Mouse (Mus musculus): ENCODE measurements around the gene Lztfl1. TPM values are rescaled to one million over a fixed set of nuclear protein-coding genes. Genes with fewer than 3 reads are reported as not detected.

Gene Lztfl1
- polyA plus RNA-seq, 1 experiment from 2014 or later = 40.2 TPM

DNA sequence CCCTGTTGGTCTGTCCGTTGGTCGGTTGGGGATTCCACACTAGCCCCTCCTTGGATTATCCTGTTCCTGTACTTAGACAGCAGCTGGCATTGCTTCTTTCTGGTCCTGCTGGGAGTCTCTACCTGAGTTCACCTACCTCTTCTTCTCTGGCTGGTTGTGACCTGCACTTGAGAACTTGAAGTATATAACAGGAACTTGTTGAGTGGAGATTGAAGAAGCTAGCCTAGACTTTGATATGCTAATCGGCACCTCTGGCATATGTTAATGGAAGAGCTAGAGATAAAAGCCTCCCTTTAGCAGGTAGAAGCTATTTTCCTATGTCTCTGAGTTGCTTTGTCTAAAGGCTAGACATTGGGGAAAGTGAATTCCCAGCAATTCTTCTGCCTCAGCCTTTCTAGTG, 13.8 kb upstream of the Lztfl1 start:
- no peak overlapping the region for H3K4me3 ChIP-seq
- H3K9me3 ChIP-seq (replicated peaks) = no peaks in the 10 kb centered on the region
- no peak for DNase-seq (ENCODE audit: low spot score)
- 72% methylated on average over 3 of the region's 3 CpGs for WGBS
- H3K36me3 ChIP-seq = no peaks in the 10 kb centered on the region
- no peaks in the 10 kb centered on the region for H3K4me1 ChIP-seq
- no peaks in the 10 kb centered on the region for H3K27me3 ChIP-seq (ENCODE audit: low read depth, poor library complexity, severe bottlenecking)
- H3K27ac ChIP-seq (replicated peaks) = no peak overlapping the region

DNA sequence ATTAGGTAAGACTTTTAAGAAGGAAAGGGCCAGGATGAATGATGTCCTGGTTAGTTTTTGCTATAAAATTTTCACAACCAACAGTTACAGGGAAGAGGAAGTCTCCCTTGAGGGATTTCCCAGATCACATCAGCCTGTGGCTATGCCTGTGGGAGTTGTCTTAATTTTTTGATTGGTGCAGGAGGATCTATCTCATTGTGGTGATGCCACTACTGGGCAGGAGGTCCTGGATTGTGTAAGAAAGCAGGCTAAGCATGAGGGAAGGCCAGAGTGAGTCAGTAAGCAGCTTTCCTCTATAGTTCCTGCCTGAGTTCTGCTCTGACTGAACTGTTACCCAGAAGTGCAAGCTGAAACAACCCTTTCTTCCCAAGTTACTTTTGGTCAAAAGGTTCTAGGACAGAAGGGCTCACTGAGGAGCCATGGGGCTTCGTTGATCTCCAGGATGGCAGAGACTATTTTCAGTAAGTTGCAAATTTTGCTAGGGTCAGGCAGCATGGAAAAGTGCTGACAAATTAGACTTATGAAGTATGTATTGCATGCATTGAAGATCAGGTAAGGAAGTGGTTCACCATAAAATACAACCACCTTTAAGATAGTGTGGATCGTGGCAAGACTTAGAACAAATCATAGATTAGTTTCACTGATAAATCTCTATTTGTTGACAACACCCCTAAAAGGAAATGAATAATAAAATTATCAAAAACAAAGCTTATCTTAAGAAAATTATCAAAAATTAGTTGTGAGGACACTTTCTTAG, 5.4 kb upstream of the Lztfl1 start:
- H3K4me3 ChIP-seq = no peak overlapping the region
- no peaks in the 10 kb centered on the region for H3K9me3 ChIP-seq (replicated peaks)
- H3K4me1 ChIP-seq = no peaks in the 10 kb centered on the region
- no peak overlapping the region for H3K27ac ChIP-seq (replicated peaks)
- H3K27me3 ChIP-seq (ENCODE audit: low read depth, poor library complexity, severe bottlenecking) = no peaks in the 10 kb centered on the region
- DNase-seq (ENCODE audit: low spot score) = no peak
- WGBS = 80% methylated on average over 2 of the region's 2 CpGs
- H3K36me3 ChIP-seq = no peaks in the 10 kb centered on the region

GRCm38 (mm10) chr9:123716301-123716700, 1.2 kb downstream of the Lztfl1 start:
- Histone ChIP-seq H3K4me1 (peaks cover 11% of the 10 kb centered on the region), H3K9me3 (replicated peaks) (no peaks in the 10 kb centered on the region), H3K27ac (replicated peaks) (no peak overlapping the region), H3K36me3 (peaks cover 12% of the 10 kb centered on the region), H3K27me3 (ENCODE audit: low read depth, poor library complexity, severe bottlenecking) (no peaks in the 10 kb centered on the region), H3K4me3 (peak overlapping the region; percentile 91; the same call in 1 of the 2 replicates)
- WGBS = 82% methylated on average over 3 of the region's 3 CpGs
- no peak for DNase-seq (ENCODE audit: low spot score)

DNA sequence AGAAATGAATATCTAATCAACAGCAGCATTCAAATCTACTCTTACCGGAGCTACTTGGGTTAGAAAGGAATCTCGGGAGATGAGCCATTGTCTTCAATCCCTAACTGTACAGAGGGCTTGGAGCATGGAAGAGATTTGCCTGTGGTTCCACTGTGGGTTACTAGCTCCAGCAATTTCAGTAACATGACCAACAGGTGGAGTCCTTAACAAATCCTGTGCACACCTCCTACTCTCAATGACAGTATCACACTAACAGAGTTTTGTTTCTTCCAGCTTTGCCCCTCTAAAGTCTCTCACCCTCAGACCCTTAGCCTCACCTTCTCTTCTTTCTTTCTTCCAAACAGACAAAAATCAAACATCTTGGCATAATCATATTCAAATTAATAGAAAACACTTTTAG, 4.4 kb downstream of the Lztfl1 start:
- Histone ChIP-seq H3K9me3 (replicated peaks) (no peaks in the 10 kb centered on the region), H3K4me1 (peaks cover 11% of the 10 kb centered on the region), H3K36me3 (peaks cover 43% of the 10 kb centered on the region), H3K4me3 (no peak overlapping the region), H3K27me3 (ENCODE audit: low read depth, poor library complexity, severe bottlenecking) (no peaks in the 10 kb centered on the region), H3K27ac (replicated peaks) (no peak overlapping the region)
- DNase-seq (ENCODE audit: low spot score) = no peak
- 86% methylated on average over 2 of the region's 2 CpGs for WGBS

DNA sequence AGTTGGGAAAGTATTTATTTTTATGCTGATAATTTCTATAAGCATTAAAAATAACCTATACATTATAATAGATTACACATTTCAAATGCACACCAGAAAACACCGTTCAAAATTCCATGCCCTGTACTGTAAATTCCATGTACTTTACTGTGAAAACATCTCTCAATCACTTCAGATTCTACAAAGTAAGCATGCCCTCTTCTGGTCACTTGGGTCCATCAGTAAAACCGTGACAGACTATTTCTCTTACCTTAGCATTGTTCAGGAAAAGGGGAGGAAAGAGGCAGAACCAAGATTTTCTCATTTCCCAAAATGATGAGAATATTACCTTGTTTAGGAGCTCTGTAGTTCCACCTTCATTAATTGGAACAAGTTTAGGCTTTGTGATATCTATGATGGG, 8.3 kb downstream of the Lztfl1 start:
- no peaks in the 10 kb centered on the region for H3K9me3 ChIP-seq (replicated peaks)
- DNase-seq (ENCODE audit: low spot score) = no peak
- WGBS = 49% methylated on average over 2 of the region's 2 CpGs
- H3K27ac ChIP-seq (replicated peaks) = no peak overlapping the region
- no peak overlapping the region for H3K4me3 ChIP-seq
- H3K36me3 ChIP-seq = peaks cover 66% of the 10 kb centered on the region
- no peaks in the 10 kb centered on the region for H3K4me1 ChIP-seq
- no peaks in the 10 kb centered on the region for H3K27me3 ChIP-seq (ENCODE audit: low read depth, poor library complexity, severe bottlenecking)

GRCm38 (mm10) chr9:123701822-123702221, 15.7 kb downstream of the Lztfl1 start:
- DNase-seq (ENCODE audit: low spot score) = no peak
- H3K4me3 ChIP-seq = no peak overlapping the region
- WGBS = 96% methylated on average over 5 of the region's 5 CpGs
- H3K27me3 ChIP-seq (ENCODE audit: low read depth, poor library complexity, severe bottlenecking) = no peaks in the 10 kb centered on the region
- no peaks in the 10 kb centered on the region for H3K9me3 ChIP-seq (replicated peaks)
- H3K36me3 ChIP-seq = peaks cover 49% of the 10 kb centered on the region
- no peak overlapping the region for H3K27ac ChIP-seq (replicated peaks)
- H3K4me1 ChIP-seq = no peaks in the 10 kb centered on the region

GRCm38 (mm10) chr9:123695634-123696302, 21.7 kb downstream of the Lztfl1 start:
- WGBS = 91% methylated on average over 3 of the region's 3 CpGs
- no peaks in the 10 kb centered on the region for H3K27me3 ChIP-seq (ENCODE audit: low read depth, poor library complexity, severe bottlenecking)
- DNase-seq (ENCODE audit: low spot score) = no peak
- no peak overlapping the region for H3K4me3 ChIP-seq
- H3K9me3 ChIP-seq (replicated peaks) = no peaks in the 10 kb centered on the region
- peaks cover 21% of the 10 kb centered on the region for H3K36me3 ChIP-seq
- no peaks in the 10 kb centered on the region for H3K4me1 ChIP-seq
- no peak overlapping the region for H3K27ac ChIP-seq (replicated peaks)

DNA sequence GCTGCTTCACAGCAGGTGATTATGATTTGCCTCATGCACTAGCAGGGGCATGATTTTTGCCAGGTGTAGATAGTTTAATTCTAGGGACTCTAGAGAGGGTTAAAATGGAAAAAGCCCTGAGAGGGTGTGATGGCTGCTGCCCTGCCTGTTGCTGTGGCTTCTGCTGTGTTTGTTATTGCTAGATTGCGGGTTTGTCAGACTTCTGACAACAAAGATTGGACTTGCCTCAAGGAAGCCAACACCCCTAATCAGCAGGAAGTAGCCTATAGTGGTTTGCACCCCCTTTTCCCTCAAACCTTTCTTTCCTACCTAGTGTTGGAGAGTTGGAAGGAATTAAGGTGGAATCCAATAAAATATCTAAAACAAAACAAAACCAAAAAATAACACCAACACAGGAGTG, 29.3 kb downstream of the Lztfl1 start:
- Histone ChIP-seq H3K4me3 (no peak overlapping the region), H3K9me3 (replicated peaks) (no peaks in the 10 kb centered on the region), H3K27me3 (ENCODE audit: low read depth, poor library complexity, severe bottlenecking) (peaks cover 3% of the 10 kb centered on the region; the same call in 1 of the 2 replicates), H3K4me1 (no peaks in the 10 kb centered on the region), H3K36me3 (peaks cover 4% of the 10 kb centered on the region; the same call in 1 of the 2 replicates), H3K27ac (replicated peaks) (no peak overlapping the region)
- WGBS = 67% methylated on average over 1 of the region's 1 CpGs
- DNase-seq (ENCODE audit: low spot score) = no peak

DNA sequence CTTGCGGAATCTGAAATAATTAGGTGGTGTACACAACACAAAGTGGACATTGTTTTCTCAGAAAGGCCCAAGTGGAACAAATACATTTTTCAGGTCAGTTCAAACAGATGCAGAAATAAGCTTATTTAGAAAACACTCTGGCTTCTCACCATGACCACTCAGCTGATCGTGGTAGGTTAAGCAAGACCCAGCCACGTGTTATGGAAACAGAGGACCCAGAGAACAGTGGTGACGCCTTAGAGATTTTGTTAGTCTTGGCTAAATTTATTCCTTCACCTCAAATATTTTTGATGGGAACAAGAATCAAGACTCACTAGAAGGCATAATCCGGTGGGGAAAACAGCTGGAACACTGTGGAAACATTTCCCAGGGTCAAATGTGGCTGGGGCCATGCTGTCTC, 31.3 kb downstream of the Lztfl1 start:
- Histone ChIP-seq H3K4me1 (no peaks in the 10 kb centered on the region), H3K27ac (replicated peaks) (no peak overlapping the region), H3K27me3 (ENCODE audit: low read depth, poor library complexity, severe bottlenecking) (peaks cover 7% of the 10 kb centered on the region; the same call in 1 of the 2 replicates), H3K4me3 (no peak overlapping the region), H3K36me3 (no peaks in the 10 kb centered on the region), H3K9me3 (replicated peaks) (no peaks in the 10 kb centered on the region)
- no peak for DNase-seq (ENCODE audit: low spot score)
- WGBS = 62% methylated on average over 5 of the region's 5 CpGs

DNA sequence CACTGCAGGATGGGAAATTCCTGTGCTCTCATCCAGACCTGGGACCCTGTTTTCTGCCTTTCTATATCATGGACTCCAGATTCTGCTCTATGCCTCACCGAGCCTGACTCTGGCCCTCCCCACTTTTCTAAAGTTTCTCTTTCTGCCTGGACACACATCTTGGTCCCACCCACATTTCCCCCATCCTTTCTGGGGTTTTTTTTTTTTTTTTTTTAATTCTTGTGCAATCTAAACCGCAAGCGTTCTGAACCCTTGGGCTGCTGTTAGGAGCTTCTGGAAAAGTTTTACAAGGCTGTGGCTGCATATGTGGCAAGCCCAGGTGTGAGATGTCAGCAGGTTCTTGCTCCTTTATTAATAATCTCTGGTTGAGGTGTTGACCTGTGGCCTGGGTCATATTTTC, 33.8 kb downstream of the Lztfl1 start:
- DNase-seq (ENCODE audit: low spot score) = no peak
- Histone ChIP-seq H3K4me3 (no peak overlapping the region), H3K9me3 (replicated peaks) (no peaks in the 10 kb centered on the region), H3K27ac (replicated peaks) (no peak overlapping the region), H3K27me3 (ENCODE audit: low read depth, poor library complexity, severe bottlenecking) (peaks cover 30% of the 10 kb centered on the region), H3K4me1 (peaks cover 3% of the 10 kb centered on the region), H3K36me3 (no peaks in the 10 kb centered on the region)
- 75% methylated on average over 3 of the region's 3 CpGs for WGBS

DNA sequence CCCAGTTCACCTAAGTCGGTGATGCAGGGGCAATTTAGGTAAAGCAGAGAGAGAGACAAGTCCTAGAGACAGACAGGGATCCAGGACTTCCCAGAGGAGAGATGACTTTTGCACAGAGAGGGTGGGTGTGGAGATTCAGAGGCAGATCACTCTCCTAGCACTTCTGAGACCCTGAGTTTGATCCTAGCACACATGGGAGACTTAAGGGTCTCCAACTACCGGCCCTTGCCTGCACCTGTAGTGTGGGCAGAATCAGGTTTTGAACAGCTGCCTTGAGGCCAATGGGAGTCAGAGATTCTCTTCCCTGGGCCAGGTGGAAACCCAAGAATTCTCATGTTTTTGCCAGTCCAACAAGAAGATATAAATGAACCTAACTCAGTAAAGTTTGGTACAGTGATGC, 38.3 kb downstream of the Lztfl1 start:
- H3K9me3 ChIP-seq (replicated peaks) = no peaks in the 10 kb centered on the region
- peaks cover 75% of the 10 kb centered on the region for H3K27me3 ChIP-seq (ENCODE audit: low read depth, poor library complexity, severe bottlenecking)
- no peaks in the 10 kb centered on the region for H3K36me3 ChIP-seq
- no peak for DNase-seq (ENCODE audit: low spot score)
- peaks cover 12% of the 10 kb centered on the region for H3K4me1 ChIP-seq
- WGBS = 33% methylated on average over 2 of the region's 2 CpGs
- peak overlapping the region; percentile 57; the same call in 1 of the 2 replicates for H3K4me3 ChIP-seq
- H3K27ac ChIP-seq (replicated peaks) = no peak overlapping the region

DNA sequence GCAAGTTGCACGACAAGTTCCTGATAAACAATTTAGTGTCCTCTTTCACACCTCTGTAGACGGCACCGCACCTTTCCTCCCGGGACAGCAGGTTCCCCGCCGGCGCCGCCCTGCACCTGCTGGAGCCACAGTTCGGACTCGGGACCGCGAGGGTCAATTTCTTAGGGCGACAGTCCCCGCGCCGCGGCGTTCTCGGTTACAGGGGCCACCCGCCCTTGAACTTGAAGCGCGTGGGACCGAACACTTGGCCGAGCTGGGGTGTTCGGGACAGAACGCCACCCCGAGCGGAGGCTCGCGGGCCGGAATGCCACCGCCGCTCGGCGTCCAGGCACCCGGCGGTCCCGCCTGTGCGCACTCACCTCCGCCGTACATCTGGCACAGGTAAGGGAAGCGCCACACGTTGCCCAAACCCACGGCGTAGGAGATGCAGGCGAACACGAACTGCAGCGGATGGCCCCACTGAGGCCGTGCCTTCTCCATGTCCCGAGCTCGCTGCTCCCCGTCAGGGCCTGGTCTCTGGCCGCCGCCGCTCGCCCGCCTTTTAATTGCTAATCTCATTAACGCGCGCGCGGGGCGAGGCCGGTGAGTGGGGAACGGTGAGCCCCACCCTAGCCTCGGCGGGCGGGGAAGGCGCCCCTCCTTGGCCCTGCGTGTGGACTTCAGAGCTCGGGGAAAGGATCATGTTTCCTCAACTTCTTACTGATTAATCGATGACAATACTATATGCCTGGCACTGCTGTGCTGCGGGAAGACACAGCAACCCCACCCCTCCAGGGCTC, 39.0 kb downstream of the Lztfl1 start, which contains the start of the genes Ccr9 and Slc6a20a:
TSS of gene Ccr9 (plus strand) at position 113 of the 779 bp plus-strand sequence.
TSS of gene Slc6a20a (minus strand) at position 559 of the 779 bp plus-strand sequence.
- DNase-seq (ENCODE audit: low spot score) = peak; percentile 51
- H3K27ac ChIP-seq (replicated peaks) = no peak within 1 kb of the TSS
- H3K27me3 ChIP-seq (ENCODE audit: low read depth, poor library complexity, severe bottlenecking) = peaks cover 75% of the 10 kb centered on the region
- H3K4me3 ChIP-seq = peak within 1 kb of the TSS; percentile 57
- H3K4me1 ChIP-seq = peaks cover 12% of the 10 kb centered on the region
- no peaks in the 10 kb centered on the region for H3K9me3 ChIP-seq (replicated peaks)
- WGBS = under 1% methylated on average over 73 of the region's 73 CpGs
- no peaks in the 10 kb centered on the region for H3K36me3 ChIP-seq

Measured in midbrain, embryonic 10.5 days (tissue).